Mouse (Mus musculus) heart, postnatal 36 days (tissue): ENCODE results near the gene Trio. TPM values are rescaled to one million over a fixed set of nuclear protein-coding genes. Genes with fewer than 3 reads are reported as not detected.
"Not testable (repeated sequence)": the region's sequence is repeated elsewhere in the genome, so short reads cannot be mapped to it uniquely, and the experiment has no call there.

ENCODE experiments used
- DNase-seq, 2 experiments: peaks; one replicate each; pipeline ENCODE4 v3.0.0; 2021 to 2022
- intact Hi-C: fragments of 180-260 bp; cut with DNase I; formaldehyde crosslinking; loops from one replicate; pipeline ENCODE4 v1.15.1; 2025
- total RNA-seq, 2 experiments: library from RNA; stranded (reverse); gene quantifications; 2 replicates each; pipeline ENCODE4 v1.2.3; 2021

Gene Trio
- total RNA-seq, 2 experiments from 2014 or later: 34.6 to 39.9 TPM

DNA sequence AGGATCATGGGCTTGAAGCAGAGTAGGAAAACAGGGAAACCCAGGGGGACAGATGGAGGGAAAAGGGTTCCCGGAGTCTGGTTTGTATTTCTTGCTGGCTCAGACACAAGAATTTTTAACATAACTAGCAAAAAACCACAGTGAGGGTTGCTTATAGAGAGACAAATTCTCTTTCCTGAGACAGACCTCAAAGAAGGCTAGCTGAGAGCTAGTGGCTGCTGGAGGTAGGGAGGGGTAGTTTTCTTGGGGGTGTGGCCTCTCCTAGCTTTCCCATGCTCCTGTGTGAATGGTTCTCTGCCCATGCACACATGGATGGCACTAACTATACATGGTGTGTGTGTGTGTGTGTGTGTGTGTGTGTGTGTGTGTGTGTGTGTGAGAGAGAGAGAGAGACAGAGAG is 265.0 kb downstream of the Trio start:
- DNase-seq: no peak
- intact Hi-C loops: no loop called here

DNA sequence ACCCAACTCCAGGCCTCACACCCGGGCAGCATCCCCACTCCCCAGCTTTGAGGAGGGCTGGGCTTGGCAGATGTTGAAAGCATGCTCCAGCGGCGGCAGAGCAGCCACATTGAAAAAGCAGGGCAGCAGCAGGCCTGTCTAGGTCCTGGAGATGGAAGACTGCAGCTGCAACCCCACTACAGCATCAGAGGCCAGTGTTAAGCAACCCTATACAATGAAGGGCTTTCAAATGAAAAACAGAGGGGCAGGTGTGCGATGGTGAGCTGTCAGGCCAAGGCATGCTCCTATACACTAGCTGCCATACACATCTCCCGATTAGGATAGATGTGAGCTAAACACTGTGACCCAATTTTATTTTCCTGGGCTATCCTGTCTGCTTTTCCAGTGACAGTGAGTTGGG is 265.8 kb downstream of the Trio start:
- intact Hi-C loops: no loop called here
- no peak for DNase-seq

DNA sequence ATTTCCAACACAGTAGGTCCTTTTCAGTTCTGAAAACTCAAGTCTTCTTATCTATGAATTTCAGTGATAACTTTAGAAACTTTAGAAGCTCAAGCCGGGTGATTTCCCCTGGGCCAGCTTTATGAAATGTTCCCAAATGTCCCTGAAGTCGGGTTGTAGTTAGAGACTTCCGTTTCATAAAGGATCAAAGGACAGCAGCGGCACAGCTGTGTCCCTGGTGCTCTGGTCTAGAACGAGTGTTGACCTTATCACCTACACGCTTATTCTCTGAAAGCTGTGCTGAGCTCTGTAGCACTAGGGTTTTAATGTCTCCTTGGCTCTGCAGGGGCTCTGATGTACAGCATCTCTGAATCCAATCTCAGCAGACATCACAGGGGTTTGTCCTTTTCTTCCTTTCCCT is 267.0 kb downstream of the Trio start:
- DNase-seq: no peak
- intact Hi-C loops: no loop called here

DNA sequence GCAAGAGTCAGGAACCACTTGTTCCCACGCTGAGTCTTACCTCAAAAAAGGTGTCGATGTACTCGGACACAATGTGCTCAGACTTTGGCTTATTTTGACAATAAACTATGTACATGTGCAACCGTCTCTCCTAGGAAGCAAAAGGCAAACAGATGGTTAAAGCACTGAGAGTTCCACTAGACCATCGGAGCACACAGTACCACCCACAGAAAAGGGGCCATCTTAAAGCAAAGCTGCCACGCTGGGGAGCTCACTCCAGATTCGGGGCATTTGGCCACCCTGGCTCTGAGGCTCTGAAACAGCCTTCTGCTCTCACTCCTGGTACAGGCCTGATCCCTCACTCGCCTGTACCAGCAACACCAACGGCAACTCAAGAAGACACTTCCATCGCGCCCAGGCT is 269.2 kb downstream of the Trio start:
- intact Hi-C loops: no loop called here

DNA sequence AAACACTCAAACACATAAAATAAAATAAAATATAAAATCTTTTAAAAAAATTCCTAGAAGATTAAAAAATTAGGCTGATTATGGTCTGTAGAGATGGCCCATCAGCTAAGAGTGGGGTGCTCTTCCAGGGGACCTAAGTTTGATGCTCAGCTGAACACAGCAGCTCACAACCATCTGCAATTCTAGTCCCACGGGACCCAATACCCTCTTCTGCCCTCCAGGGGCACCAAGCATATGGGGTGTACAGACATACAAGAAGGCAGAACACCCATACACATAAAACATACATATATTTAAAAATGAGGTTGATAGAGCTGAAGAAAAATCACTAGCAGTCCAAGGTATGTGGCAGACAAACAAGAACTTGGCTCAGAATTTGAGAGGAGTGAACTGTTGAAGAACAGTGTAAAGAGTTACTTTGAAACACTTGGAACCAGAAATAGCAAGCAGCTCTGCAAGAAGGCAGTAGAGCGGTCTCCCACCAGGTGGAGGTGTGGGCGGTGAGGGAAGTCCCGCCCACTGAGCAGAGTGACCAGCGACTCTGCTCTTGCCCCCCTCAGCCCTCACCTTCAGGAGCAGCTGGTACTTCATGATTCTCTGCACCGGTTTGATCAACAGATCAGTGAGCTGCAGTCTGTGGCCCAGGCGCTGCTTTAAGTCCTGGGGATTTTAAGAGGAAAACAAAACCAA is 270.9 kb downstream of the Trio start:
- DNase-seq: no peak
- intact Hi-C loops: no loop called here

More for the DNA sequence above, 269.2 kb downstream of the Trio start:
- DNase-seq: no peak

DNA sequence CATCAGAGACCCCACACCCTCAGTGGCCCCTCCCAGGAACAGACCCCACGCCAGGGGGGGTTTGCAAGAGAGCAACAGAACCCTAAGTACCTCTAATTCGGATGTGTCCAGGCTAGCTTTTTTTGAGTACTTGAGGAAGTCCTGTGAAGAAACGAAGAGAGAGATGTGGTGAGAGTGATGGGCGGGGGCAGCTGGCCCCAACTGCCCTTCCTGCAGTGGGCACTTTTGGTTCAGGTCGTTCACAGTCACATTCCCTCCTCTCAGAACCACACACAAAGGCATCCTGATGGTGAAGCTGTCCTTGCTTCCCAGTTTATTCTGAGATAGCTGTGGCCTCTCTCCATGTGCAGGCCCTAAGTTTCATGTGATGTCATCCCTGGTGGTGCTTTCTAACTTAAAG is 271.7 kb downstream of the Trio start:
- intact Hi-C loops: no loop called here
- no peak for DNase-seq

DNA sequence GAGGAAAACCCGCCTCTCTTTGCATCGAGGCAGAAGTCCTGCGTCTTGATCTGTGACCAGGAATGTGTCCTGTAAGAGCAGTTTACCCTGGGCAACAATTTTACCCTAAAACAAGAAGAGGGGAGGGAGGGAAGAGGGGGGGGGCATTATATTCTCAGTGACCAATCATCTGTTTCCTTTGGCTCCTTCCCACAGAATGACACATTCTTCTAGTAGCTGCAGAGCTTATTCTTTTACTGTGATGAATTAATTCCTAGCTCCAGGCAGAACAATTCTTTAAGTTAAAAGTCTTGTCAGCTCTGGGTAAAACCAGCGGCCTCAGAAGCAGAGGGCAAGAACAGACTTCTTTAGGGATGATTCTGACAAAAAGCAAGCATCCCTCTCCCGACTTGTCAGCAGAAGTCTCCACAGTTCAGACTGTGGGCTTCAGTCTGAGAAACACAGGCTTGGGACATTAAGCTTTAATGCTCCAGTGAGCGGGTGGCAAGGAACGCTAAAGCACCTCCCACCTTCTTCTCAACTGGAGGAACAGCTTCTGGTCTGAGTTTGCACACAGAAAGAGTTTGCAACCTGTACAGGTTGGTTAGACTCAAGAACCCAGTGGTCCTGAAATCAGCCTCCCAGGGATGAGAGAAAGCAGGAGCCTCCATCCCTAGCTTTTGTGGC is 272.8 kb downstream of the Trio start:
- intact Hi-C loops: loop anchor here (1.0 kb wide), 1 partner anchor 70 kb away; no protein-coding TSS in a partner anchor
- no peak for DNase-seq

DNA sequence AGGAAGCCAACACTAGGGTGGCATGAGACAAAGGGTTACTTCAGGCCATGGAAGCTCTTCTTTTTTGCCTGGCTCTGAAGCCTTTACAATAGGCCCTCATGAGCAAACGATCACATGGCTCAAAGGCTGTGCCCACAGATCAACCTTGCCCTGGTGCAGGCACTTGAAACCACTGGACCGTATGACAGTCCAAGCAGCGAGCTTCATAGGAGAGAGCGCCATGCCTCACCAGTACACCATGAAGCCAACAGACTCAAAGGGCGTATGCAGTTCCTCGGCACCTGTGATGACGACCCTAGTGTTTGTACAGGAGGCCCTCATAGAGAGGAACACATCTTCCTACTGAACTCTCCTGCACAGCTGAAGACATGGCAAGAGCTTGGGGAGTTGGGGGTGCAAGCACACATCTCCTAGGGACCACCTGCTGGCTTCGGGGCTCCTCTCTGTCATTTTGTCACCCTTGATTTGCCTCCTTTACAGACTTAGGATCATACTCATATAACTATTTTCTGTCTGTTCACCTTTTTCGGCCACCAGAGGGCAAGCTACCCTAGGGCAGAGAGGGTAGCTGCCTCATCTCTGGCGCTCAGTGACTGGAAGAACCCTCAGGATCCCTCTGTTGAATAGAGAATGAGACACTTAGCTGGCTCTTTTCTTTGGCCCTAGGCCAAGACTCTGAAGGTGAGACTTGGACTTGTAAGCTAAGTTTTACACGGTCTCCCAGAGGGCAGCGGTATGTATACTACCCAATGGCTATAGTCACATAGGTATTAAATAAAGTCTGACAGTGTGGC is 273.8 kb downstream of the Trio start:
- intact Hi-C loops: loop anchor here (1.0 to 2.0 kb wide), 2 partner anchors 71 to 99 kb away; no protein-coding TSS in a partner anchor
- DNase-seq: peak; percentile 49 to 63

DNA sequence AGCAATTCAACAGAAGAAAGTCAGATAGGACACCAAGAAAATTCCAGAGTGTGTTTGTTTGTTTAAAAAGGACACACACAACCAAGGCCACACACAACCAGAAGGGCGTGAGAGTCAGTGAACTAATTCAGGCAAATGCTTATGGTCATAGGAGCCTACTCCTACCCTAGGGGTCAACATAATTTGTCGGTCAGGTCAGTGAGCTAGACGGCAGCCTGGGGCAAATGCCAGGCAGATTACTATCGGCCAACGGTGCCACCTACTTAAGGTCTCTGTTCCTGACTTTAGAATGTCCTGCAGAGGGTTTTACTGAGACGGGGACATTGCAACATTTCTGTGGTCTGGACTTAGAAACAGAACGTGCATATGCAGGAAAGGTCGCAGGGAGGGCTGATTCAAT is 276.9 kb downstream of the Trio start:
- no peak for DNase-seq
- intact Hi-C loops: no loop called here

DNA sequence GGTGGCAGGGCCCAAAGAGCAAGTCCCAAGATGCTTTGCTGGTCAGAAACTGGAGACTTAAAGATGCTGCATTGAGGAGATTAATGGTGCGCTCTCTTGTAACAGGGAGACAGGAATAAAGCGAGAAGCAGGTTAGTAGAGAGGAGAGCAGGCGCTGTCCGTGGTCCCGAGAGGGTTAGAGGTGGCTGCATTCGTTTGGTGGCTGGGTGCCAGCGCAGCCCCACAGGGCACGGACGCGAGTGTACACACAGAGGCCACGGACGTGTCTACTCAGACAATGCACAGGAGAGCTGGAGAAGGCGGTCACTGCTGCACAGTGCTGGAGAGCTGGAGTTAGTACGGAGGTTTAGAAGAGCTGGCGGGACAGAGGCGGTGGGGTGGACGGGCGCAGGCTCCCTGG is 278.1 kb downstream of the Trio start:
- intact Hi-C loops: no loop called here

DNA sequence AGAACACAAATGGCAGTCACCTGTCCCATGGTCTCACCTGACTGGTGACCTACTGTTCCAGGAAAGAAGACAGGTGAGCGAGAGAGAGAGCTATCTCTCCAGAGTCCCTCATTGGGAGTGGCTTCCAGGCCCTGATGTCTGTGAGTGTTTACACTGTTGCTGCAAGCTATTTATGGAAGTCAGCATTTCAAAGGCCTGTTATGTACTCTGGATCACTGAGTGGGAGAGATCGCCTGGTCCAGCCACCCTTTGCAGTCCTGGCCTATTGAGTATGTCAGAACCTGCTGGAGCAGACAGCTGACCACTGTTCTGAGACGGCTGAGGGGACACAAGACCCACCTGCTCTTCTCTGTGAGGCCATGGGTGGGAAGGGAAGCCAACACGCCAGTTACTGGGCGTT is 280.7 kb downstream of the Trio start:
- DNase-seq: no peak
- intact Hi-C loops: no loop called here

More for the DNA sequence above, 278.1 kb downstream of the Trio start:
- DNase-seq: no peak

DNA sequence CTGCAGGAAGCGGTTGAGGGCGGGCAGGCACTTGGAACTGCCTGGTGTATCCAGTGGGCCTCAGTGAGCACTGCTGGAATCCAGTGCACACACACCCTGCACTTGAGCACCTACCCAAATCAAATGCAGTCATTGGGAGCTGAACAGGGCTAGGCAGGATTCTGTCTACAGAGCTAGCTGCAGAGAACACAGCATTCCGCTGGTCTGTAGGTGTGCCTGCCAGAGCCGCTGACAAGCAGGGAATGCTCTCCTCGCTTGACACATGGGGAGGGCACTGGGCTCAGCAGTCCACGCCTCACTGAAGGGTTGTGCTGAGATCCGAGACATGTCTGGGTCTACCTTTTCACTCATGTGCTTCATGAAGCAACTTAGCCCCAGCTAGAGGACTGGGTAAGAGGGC is 285.6 kb downstream of the Trio start:
- intact Hi-C loops: no loop called here
- no peak for DNase-seq

DNA sequence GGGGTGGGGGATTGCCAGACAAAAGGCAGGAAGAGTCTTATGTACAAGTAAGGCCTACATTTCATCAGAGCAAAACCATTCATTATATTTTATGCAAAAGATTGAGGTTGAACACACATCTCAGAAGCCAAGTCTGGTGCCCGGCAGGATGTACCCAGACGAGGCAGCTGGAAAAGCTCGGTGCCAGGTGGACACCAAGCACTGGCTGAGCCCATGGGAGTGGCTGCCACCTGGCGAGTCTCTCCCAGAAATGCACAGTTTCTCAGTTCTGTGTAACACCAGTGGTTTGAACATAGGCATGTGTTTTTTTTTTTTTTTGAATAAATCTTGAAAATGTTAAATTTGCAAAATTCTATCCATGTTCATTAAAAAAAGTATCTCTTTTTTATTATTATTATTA is 293.8 kb downstream of the Trio start:
- intact Hi-C loops: no loop called here
- DNase-seq: no peak

DNA sequence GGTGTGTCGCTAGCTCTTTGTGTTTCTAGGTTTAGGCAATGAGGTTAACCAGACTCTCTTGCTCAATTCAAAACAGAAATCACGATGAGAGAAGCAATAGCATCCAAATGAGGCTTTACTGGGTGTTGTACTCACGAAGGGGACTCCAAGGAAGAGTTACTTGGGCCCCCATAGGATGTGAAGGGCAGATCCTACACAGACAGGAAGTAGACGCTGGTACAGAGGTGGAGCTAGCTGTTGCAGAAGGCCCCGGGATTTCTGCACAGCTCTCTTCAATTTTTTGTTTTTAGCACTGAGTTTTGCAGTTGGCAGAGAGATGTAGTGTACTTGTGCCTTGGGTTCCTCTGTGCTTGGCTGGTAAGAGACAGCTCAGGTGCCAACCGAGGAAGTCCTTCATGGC is 299.4 kb downstream of the Trio start:
- intact Hi-C loops: no loop called here
- DNase-seq: no peak

DNA sequence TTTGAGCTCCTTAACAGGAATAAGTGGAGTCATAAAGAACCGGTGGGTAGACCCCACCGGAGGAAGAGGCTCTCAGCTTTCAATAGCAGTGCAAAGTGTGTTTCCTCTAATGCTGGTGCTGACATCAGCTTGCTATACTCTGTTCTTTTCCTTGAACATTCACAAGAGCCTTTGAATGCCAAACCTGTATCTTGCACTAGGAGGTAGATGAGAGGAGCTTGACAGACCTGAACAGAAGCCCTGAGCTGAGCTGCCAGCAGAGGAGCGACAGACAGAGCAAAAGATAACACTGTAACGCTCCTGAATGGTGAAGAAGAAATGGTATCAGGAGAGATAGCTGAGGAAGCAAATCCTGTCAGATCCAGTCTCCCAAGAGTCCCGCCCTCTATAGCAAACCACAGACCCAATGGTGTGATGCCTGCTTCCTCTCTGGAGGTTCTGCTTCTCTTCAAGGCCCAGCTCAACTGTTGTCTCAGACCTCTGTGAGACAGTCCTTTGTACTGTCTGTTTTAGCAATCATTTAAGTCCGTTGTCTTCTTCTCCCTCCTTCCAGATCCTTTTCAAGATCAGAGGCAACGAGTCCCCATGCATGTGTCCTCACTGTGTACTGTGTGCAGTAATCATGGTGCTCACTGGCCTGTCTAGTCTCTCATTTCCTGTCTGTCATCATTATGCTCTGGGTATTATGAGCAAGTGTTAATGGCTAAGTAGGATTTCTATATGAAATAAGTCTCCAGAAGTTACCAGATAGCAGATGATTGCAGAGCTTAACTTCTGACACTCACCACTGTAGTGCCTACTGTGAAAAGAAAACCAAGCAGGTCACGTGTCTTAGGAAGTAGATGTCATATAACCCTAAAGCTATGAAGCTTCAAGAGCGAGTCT is 300.6 kb downstream of the Trio start:
- DNase-seq: no peak
- intact Hi-C loops: no loop called here

DNA sequence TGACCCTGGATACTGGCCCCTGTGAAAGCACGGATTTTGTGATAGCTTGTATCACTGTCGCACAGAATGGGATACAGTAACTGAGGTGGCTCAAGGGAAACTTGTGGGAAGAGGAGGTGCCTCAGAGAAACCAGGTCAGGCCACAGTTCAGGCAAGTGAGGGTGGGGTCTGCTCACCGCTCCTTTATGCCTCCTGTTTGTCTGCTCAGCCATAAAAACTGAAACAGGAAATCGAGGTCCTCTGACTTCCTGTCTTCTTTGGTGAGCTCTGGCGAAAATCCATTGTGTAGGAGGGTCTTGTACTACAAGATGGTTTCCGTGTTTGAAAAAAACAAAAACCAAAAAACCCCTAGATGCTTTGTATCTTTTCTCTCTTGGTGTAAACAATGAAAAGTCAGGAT is 301.4 kb downstream of the Trio start:
- DNase-seq: no peak
- intact Hi-C loops: no loop called here

DNA sequence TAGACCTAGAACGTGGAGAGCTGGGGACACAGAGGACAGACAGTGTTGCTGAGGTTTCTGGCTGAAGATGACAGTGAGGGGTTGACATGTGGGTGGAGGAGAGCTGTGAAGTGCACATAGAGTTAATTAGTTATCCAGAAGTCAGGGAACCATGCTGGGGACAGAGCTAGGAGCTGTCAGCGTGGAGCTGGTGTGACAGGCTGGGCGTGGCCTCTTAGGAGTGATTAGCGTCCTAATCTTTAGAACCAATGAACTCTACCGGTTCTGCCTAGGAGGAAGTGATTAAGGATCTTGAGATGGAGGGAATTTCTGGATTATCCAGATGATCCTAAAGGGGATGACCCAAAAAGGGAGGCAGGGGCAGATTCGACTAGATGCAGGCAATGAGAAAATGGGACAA is 301.9 kb downstream of the Trio start:
- no peak for DNase-seq
- intact Hi-C loops: no loop called here

DNA sequence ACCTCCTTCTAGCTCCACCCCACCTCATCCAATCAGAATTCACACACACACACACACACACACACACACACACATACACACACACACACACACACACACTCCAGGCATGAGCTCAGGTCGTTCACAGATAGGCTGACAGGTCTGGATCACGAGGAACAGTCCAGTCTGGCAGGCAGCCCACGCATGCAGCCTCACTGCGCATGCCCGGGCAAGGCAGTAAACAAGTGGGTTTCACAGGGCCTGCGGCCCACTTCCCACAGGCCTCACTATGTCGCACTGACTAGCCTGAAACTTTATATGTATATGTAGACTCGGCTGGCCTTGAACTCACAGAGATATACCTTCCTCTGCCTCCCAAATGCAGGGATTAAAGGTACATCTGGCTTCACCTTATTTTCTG is 305.4 kb downstream of the Trio start:
- DNase-seq, intact Hi-C loops: not testable (repeated sequence)

DNA sequence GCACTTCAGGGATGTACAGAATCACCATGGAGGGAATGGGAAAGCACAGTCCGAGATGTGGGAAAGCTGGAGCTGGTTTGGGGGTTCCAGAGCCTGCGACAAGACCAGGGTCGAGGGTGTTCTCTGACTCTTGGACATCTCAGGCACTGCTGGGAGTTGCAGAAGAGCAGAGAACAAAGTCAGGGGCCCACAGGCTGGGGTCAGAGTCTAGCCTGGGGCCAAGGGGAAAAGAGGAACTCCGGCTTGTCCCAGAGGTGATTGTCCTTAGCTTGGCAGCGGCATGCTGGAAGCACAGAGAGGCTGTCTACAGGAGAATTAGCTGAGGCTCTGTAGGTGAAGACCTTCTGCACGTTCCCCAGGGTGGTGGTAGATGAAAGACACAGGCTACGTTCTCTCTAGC is 307.0 kb downstream of the Trio start:
- DNase-seq: no peak
- intact Hi-C loops: no loop called here

DNA sequence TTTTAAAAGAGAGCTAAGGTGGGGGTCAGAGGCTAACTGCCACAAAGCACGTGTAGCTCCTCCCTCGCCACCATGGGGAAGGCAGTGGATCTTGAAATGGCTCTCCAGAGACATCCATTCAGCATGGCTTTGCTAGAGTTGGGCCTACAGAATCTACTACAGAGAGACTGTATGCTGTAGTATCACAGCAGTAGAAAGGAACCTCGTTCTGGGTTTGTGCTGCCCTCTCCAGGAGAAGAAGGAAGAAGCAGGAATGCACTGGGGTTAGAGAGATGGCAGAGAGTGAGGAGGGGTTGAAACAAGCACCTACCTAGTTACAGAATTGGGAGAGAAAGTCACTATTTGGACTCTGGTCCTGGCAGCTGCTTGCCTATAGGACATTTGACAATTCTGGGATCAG is 310.3 kb downstream of the Trio start:
- peak; percentile 22 to 23 for DNase-seq
- intact Hi-C loops: loop anchor here (2.0 kb wide), 1 partner anchor 57 kb away; no protein-coding TSS in a partner anchor

DNA sequence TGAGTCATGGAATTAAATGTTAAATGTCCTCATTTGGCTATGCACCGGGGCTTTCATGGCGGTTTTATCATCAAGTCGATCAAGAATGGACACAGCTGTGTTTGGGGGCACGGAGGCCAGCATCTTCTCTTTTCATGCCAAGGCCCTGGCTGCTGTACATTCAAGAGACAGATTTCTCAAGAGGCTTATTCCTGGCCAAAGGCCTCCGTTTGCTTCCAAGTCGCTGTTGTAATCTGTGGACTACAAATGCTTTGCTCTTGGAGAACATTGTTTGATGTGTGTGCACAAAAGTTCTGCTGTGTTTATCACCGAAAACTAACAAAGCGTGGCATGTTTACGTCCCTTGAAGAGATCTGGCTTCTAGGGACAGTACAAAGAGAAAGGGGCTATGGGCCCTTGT is 314.9 kb downstream of the Trio start:
- intact Hi-C loops: no loop called here
- DNase-seq: no peak
